In the genomic region with DNA sequence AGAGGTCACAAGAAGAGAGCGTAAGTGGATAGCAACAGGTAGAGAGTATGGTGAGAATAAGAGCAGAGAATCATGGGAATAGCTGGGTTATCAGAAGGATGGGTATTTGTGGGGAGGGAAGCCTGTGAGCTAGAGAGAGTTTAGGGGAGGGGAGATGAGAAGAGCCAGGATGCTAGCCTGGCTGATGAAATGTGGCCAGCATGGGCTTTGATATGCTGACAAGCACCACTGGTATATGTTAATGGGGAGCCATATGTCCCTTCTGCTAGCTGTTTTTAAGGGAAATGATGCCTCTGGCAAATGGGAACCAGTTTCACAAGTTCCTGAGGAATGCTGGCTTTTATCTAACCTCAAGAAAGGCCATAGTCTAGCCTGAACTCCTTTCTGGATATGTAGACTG, we compare ENCODE assay signal across 15 mouse cellular contexts. TPM values are rescaled to one million over a fixed set of nuclear protein-coding genes. Genes with fewer than 3 reads are reported as not detected.
A peak's percentile ranks its signal among the peaks of the same experiment; 100 is the strongest.
DNase-seq lines count a peak whose midpoint lies in the region; ATAC-seq and TF ChIP-seq lines count a peak whose summit lies in the region.
"Had no signal": no experiment of that assay in that cellular context is flagged by ENCODE, and none has a peak within 500 bp of the region (broad histone marks: within the 10 kb centered on the region; RNA-seq: fewer than 3 reads in every experiment).

No protein-coding gene starts in this region.

- no peaks in the 10 kb centered on the region for H3K9me3 ChIP-seq in forebrain, embryonic 15.5 days
- no peaks in the 10 kb centered on the region for H3K9me3 ChIP-seq in forebrain, embryonic 13.5 days (replicated peaks)
- no peaks in the 10 kb centered on the region for H3K9me3 ChIP-seq in forebrain, postnatal 0 days (ENCODE audit: low read length)
- H3K9me3 ChIP-seq in forebrain, embryonic 11.5 days (ENCODE audit: control insufficient read depth, low read length), result no peaks in the 10 kb centered on the region
- H3K9me3 ChIP-seq in ES-E14 (ENCODE audit: control insufficient read depth, insufficient read depth, low read depth, low read length), result no peaks in the 10 kb centered on the region
- H3K9me3 ChIP-seq: embryonic facial prominence, embryonic 13.5 days; embryonic facial prominence, embryonic 15.5 days had no signal

- H3K4me1 ChIP-seq in forebrain, embryonic 15.5 days, result peaks cover 6% of the 10 kb centered on the region; the same call in 1 of the 2 replicates
- peaks cover 5% of the 10 kb centered on the region; the same call in 1 of the 2 replicates for H3K4me1 ChIP-seq in forebrain, embryonic 13.5 days
- H3K4me1 ChIP-seq in forebrain, postnatal 0 days (ENCODE audit: insufficient read depth), result no peaks in the 10 kb centered on the region
- H3K4me1 ChIP-seq in forebrain, embryonic 11.5 days (replicated peaks; ENCODE audit: control insufficient read depth, insufficient read depth, low read length), result no peaks in the 10 kb centered on the region
- peaks cover 14 to 36% of the 10 kb centered on the region in 2 experiments; a peak in 3 of 4 replicates for H3K4me1 ChIP-seq in ES-E14 (ENCODE audit: control insufficient read depth in 2 of 2, insufficient read depth in 2 of 2, low read length in 2 of 2, poor library complexity in 1 of 2)

- H3K27me3 ChIP-seq in forebrain, embryonic 15.5 days, result no peaks in the 10 kb centered on the region
- H3K27me3 ChIP-seq in forebrain, embryonic 13.5 days, result no peaks in the 10 kb centered on the region
- H3K27me3 ChIP-seq in forebrain, postnatal 0 days (ENCODE audit: insufficient read depth, low read length), result no peaks in the 10 kb centered on the region
- H3K27me3 ChIP-seq in forebrain, embryonic 11.5 days (ENCODE audit: control insufficient read depth, insufficient read depth, low read length), result no peaks in the 10 kb centered on the region
- H3K27me3 ChIP-seq: embryonic facial prominence, embryonic 13.5 days; embryonic facial prominence, embryonic 15.5 days had no signal

- H3K4me2 ChIP-seq in forebrain, embryonic 15.5 days (replicated peaks), result no peak overlapping the region
- no peak overlapping the region for H3K4me2 ChIP-seq in forebrain, embryonic 13.5 days
- no peak overlapping the region for H3K4me2 ChIP-seq in forebrain, postnatal 0 days (ENCODE audit: low read depth)
- H3K4me2 ChIP-seq in forebrain, embryonic 11.5 days (ENCODE audit: low read depth, low read length, severe bottlenecking), result no peak overlapping the region
- H3K4me2 ChIP-seq: embryonic facial prominence, embryonic 13.5 days; embryonic facial prominence, embryonic 15.5 days had no signal

- H3K9ac ChIP-seq in forebrain, embryonic 15.5 days (replicated peaks), result no peak overlapping the region
- no peak overlapping the region for H3K9ac ChIP-seq in forebrain, embryonic 13.5 days
- no peak overlapping the region for H3K9ac ChIP-seq in forebrain, postnatal 0 days
- no peak overlapping the region for H3K9ac ChIP-seq in forebrain, embryonic 11.5 days (ENCODE audit: low read length)
- no peak overlapping the region for H3K9ac ChIP-seq in ES-E14 (ENCODE audit: insufficient read depth, low read depth, low read length, poor library complexity, severe bottlenecking)
- H3K9ac ChIP-seq: embryonic facial prominence, embryonic 13.5 days; embryonic facial prominence, embryonic 15.5 days had no signal

- H3K36me3 ChIP-seq in forebrain, embryonic 15.5 days, result no peaks in the 10 kb centered on the region
- H3K36me3 ChIP-seq in forebrain, embryonic 13.5 days (ENCODE audit: poor library complexity, severe bottlenecking), result no peaks in the 10 kb centered on the region
- no peaks in the 10 kb centered on the region for H3K36me3 ChIP-seq in forebrain, postnatal 0 days (ENCODE audit: insufficient read depth)
- H3K36me3 ChIP-seq in forebrain, embryonic 11.5 days (ENCODE audit: control insufficient read depth, insufficient read depth, low read length), result no peaks in the 10 kb centered on the region
- H3K36me3 ChIP-seq in ES-E14 (ENCODE audit: control insufficient read depth, insufficient read depth, low read length, poor library complexity, severe bottlenecking), result no peaks in the 10 kb centered on the region
- H3K36me3 ChIP-seq: embryonic facial prominence, embryonic 15.5 days had no signal

- H3K27ac ChIP-seq in forebrain, embryonic 15.5 days (replicated peaks), result no peak overlapping the region
- no peak overlapping the region for H3K27ac ChIP-seq in forebrain, embryonic 13.5 days
- H3K27ac ChIP-seq in forebrain, postnatal 0 days (ENCODE audit: low read depth, low read length), result no peak overlapping the region
- H3K27ac ChIP-seq in forebrain, embryonic 11.5 days (ENCODE audit: low read depth, low read length), result no peak overlapping the region
- H3K27ac ChIP-seq in ES-E14 (ENCODE audit: insufficient read depth, low read depth, low read length, poor library complexity, severe bottlenecking), result no peak overlapping the region
- H3K27ac ChIP-seq: embryonic facial prominence, embryonic 13.5 days; embryonic facial prominence, embryonic 15.5 days; gastrocnemius, adult 2 months had no signal

- peak; percentile 24 for DNase-seq in forebrain, postnatal 0 days
- no peak for DNase-seq in forebrain, embryonic 11.5 days (ENCODE audit: low spot score)
- DNase-seq in ES-E14 (ENCODE audit: low read depth, low spot score), result no peak
- DNase-seq in cerebellum, postnatal 4 days (ENCODE audit: low spot score in 2 of 2), result no peak
- DNase-seq in ovary, postnatal 36 days (ENCODE audit: low spot score), result no peak
- DNase-seq: cerebellum, adult 11-12 months; cerebellum, adult 2 months; cerebellum, adult 9-10 months; embryo, embryonic 11 days; gastrocnemius, adult 2 months had no signal

- 100% methylated on average over 1 of the region's 1 CpGs for WGBS in forebrain, embryonic 15.5 days
- WGBS in forebrain, embryonic 13.5 days, result 91% methylated on average over 1 of the region's 1 CpGs
- 100% methylated on average over 1 of the region's 1 CpGs for WGBS in forebrain, postnatal 0 days
- WGBS in forebrain, embryonic 11.5 days, result 100% methylated on average over 1 of the region's 1 CpGs

- in situ Hi-C loops in ES-E14 (cut with MboI; ENCODE audit: low sequenced_read_pairs in 2 of 2, unreplicated experiment in 2 of 2), result no loop called here

- ATAC-seq in forebrain, embryonic 15.5 days (replicated peaks), result 0 out of 2 replicates have a peak, but pooled peaks have one; percentile 41
- no peak for ATAC-seq in forebrain, embryonic 13.5 days
- peak; percentile 62 for ATAC-seq in forebrain, postnatal 0 days
- ATAC-seq in forebrain, embryonic 11.5 days (replicated peaks; ENCODE audit: low FRiP score), result no peak

- no peak overlapping the region for H3K4me3 ChIP-seq in forebrain, embryonic 15.5 days
- H3K4me3 ChIP-seq in forebrain, embryonic 13.5 days, result no peak overlapping the region
- no peak overlapping the region for H3K4me3 ChIP-seq in forebrain, postnatal 0 days (ENCODE audit: low read depth, low read length)
- H3K4me3 ChIP-seq in forebrain, embryonic 11.5 days (ENCODE audit: low read depth, low read length), result no peak overlapping the region
- no peak overlapping the region for H3K4me3 ChIP-seq in ES-E14 (ENCODE audit: insufficient read depth in 1 of 2, low read depth in 1 of 2, low read length in 2 of 2, poor library complexity in 1 of 2, severe bottlenecking in 1 of 2)
- H3K4me3 ChIP-seq: embryonic facial prominence, embryonic 13.5 days; embryonic facial prominence, embryonic 15.5 days; erythroblast, embryonic 14.5 days; gastrocnemius, adult 2 months had no signal

- no peak for TF ChIP-seq CTCF in forebrain, postnatal 0 days (IDR thresholded peaks at IDR 0.05; ENCODE audit: low read depth)

TF ChIP-seq in ES-E14, 5 proteins besides CTCF, POLR2A, EP300 and RAD21:
- TF ChIP-seq CHD2 (IDR thresholded peaks at IDR 0.05; ENCODE audit: low read depth, low read length) (0 out of 2 replicates have a peak, but pooled peaks have one; percentile 26), ZC3H11A (IDR thresholded peaks at IDR 0.05; ENCODE audit: borderline replicate concordance, low read depth, low read length) (no peak), HCFC1 (IDR thresholded peaks at IDR 0.05; ENCODE audit: borderline replicate concordance, insufficient read depth, low read length) (no peak), MAFK (IDR thresholded peaks at IDR 0.05; ENCODE audit: insufficient read depth, low read depth, low read length) (no peak), ZNF384 (IDR thresholded peaks at IDR 0.05; ENCODE audit: low read depth, low read length) (no peak)

RNA-seq across cellular contexts. Expression of a gene that starts 36.2 kb away (rescaled TPM):
- polyA plus RNA-seq in forebrain, embryonic 15.5 days (2015; fragmentation: Nextera tagmentation; extraction: Ambion mirVana), result 11.0 and 13.3 TPM in 2 replicates
- 6.4 and 7.6 TPM in 2 replicates for polyA plus RNA-seq in forebrain, embryonic 13.5 days (2015; fragmentation: Nextera tagmentation; extraction: Ambion mirVana)
- 25.7 and 29.7 TPM in 2 replicates for total RNA-seq in forebrain, postnatal 0 days (2014; rRNA removed)
- polyA plus RNA-seq in forebrain, postnatal 0 days (2015; fragmentation: Nextera tagmentation; extraction: Ambion mirVana), result 6.9 and 10.2 TPM in 2 replicates
- 5.1 and 6.1 TPM in 2 replicates for polyA plus RNA-seq in forebrain, embryonic 11.5 days (2014; fragmentation: Nextera tagmentation; extraction: Ambion mirVana)
- total RNA-seq in ES-E14 (2012; rRNA removed), result 14.1 and 28.2 TPM in 2 replicates

Comparison
In these comparisons a context has a peak if more than half of its experiments do, and no peak if none do; other contexts are left out.
1. ATAC-seq: peak in forebrain, embryonic 15.5 days (single experiment) and forebrain, postnatal 0 days (single experiment); none in forebrain, embryonic 13.5 days (single experiment) and forebrain, embryonic 11.5 days (single experiment).